Mouse (Mus musculus): ENCODE data around the gene Lyzl4. TPM values are rescaled to one million over a fixed set of nuclear protein-coding genes. Genes with fewer than 3 reads are reported as not detected.

Lyzl4 gene
- polyA plus RNA-seq, 1 experiment from 2014 or later: not detected

GRCm38 (mm10) chr9:121642401-121643181 lies 695 bp upstream of the Lyzl4 start, which contains the start of gene Vipr1:
TSS of gene Vipr1 (plus strand) at chr9:121642716.
- under 1% methylated on average over 71 of the region's 79 CpGs for WGBS
- Histone ChIP-seq H3K9me3 (no peaks in the 10 kb centered on the region), H3K9ac (peak within 1 kb of the TSS; percentile 69), H3K4me2 (peak within 1 kb of the TSS; percentile 90), H3K27ac (no peak within 1 kb of the TSS), H3K4me1 (replicated peaks) (peaks cover 26% of the 10 kb centered on the region), H3K4me3 (peak within 1 kb of the TSS; percentile 53), H3K36me3 (no peaks in the 10 kb centered on the region), H3K27me3 (peaks cover 74% of the 10 kb centered on the region)
- ATAC-seq (ENCODE audit: low FRiP score): peak; percentile 87

- no peak for ATAC-seq (ENCODE audit: low FRiP score)
- Histone ChIP-seq H3K4me3 (peak overlapping the region; percentile 53), H3K9me3 (no peaks in the 10 kb centered on the region), H3K27me3 (peaks cover 76% of the 10 kb centered on the region), H3K4me1 (replicated peaks) (peaks cover 26% of the 10 kb centered on the region), H3K27ac (no peak overlapping the region), H3K36me3 (no peaks in the 10 kb centered on the region), H3K9ac (peak overlapping the region; percentile 69), H3K4me2 (peak overlapping the region; percentile 90)
- WGBS: 11% methylated on average over 27 of the region's 27 CpGs
These were observed 521 bp downstream of the Lyzl4 start for GRCm38 (mm10) chr9:121641235-121641915.

GRCm38 (mm10) chr9:121639790-121640189 lies 2.1 kb downstream of the Lyzl4 start:
- Histone ChIP-seq H3K27ac (no peak overlapping the region), H3K36me3 (no peaks in the 10 kb centered on the region), H3K4me3 (no peak overlapping the region), H3K9ac (no peak overlapping the region), H3K9me3 (no peaks in the 10 kb centered on the region), H3K4me2 (no peak overlapping the region), H3K4me1 (replicated peaks) (peaks cover 26% of the 10 kb centered on the region), H3K27me3 (peaks cover 80% of the 10 kb centered on the region)
- WGBS: 51% methylated on average over 16 of the region's 16 CpGs
- ATAC-seq (ENCODE audit: low FRiP score): no peak

- Histone ChIP-seq H3K9me3 (no peaks in the 10 kb centered on the region), H3K36me3 (no peaks in the 10 kb centered on the region), H3K27me3 (peaks cover 44% of the 10 kb centered on the region), H3K9ac (no peak overlapping the region), H3K27ac (no peak overlapping the region), H3K4me1 (replicated peaks) (peaks cover 4% of the 10 kb centered on the region), H3K4me3 (no peak overlapping the region), H3K4me2 (no peak overlapping the region)
- no peak for ATAC-seq (ENCODE audit: low FRiP score)
- WGBS: 68% methylated on average over 7 of the region's 7 CpGs
These were observed 5.9 kb downstream of the Lyzl4 start for GRCm38 (mm10) chr9:121635835-121636576.

- H3K27ac ChIP-seq: no peak overlapping the region
- no peaks in the 10 kb centered on the region for H3K36me3 ChIP-seq
- 85% methylated on average over 6 of the region's 6 CpGs for WGBS
- H3K4me2 ChIP-seq: no peak overlapping the region
- ATAC-seq (ENCODE audit: low FRiP score): no peak
- H3K4me1 ChIP-seq (replicated peaks): no peaks in the 10 kb centered on the region
- no peaks in the 10 kb centered on the region for H3K9me3 ChIP-seq
- H3K9ac ChIP-seq: no peak overlapping the region
- H3K4me3 ChIP-seq: no peak overlapping the region
- peaks cover 17% of the 10 kb centered on the region; the same call in 1 of the 2 replicates for H3K27me3 ChIP-seq
These were observed 8.6 kb downstream of the Lyzl4 start for GRCm38 (mm10) chr9:121633306-121633705.

GRCm38 (mm10) chr9:121632891-121633290 lies 9.0 kb downstream of the Lyzl4 start:
- no peaks in the 10 kb centered on the region for H3K4me1 ChIP-seq (replicated peaks)
- no peaks in the 10 kb centered on the region for H3K9me3 ChIP-seq
- H3K27ac ChIP-seq: no peak overlapping the region
- H3K36me3 ChIP-seq: no peaks in the 10 kb centered on the region
- H3K27me3 ChIP-seq: peaks cover 17% of the 10 kb centered on the region; the same call in 1 of the 2 replicates
- H3K4me2 ChIP-seq: no peak overlapping the region
- no peak overlapping the region for H3K9ac ChIP-seq
- ATAC-seq (ENCODE audit: low FRiP score): no peak
- WGBS: 83% methylated on average over 10 of the region's 10 CpGs
- H3K4me3 ChIP-seq: no peak overlapping the region

DNA sequence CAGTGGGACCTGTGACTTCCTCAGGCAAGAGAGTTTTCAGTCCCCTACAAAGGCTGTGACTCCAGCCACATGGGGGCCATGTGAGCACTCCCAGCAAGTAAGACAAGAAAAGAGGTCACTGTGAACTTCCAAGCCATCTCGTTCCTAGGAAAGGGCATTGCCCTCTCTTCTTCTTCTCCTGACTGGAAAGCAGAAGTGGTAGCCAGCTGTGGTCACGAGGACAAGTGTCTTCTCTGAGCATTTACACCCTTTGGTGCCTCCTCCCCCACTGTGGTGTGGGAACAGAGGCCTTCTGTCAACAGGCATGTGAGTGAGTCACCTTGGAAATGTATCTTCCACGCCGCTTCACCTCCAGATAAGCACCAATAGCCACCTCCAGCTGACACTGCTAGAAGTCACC lies 9.9 kb downstream of the Lyzl4 start:
- H3K4me2 ChIP-seq: no peak overlapping the region
- H3K36me3 ChIP-seq: no peaks in the 10 kb centered on the region
- H3K9me3 ChIP-seq: no peaks in the 10 kb centered on the region
- no peak overlapping the region for H3K9ac ChIP-seq
- peaks cover 12% of the 10 kb centered on the region; the same call in 1 of the 2 replicates for H3K27me3 ChIP-seq
- H3K4me3 ChIP-seq: no peak overlapping the region
- no peak overlapping the region for H3K27ac ChIP-seq
- WGBS: 66% methylated on average over 4 of the region's 4 CpGs
- H3K4me1 ChIP-seq (replicated peaks): no peaks in the 10 kb centered on the region
- ATAC-seq (ENCODE audit: low FRiP score): no peak

DNA sequence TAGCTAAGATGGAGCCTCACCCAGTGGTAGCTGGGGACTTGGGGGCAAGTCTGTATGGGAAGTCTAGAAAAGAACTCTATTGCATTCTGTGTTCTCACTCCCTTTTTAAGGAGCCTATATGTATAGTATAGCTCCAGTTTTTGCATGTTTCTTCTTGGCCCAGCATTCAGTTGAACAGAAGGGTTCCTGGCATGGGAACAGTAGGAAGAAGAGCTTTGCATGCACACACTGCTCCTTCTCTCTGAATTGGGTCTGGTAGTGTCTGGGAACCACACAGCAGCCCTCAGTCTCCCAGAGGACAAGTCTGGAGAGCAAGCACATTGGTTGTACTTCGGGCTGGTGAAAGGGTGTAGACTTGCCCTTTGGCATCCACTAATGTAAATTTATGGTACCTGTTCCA lies 11.3 kb downstream of the Lyzl4 start:
- no peak overlapping the region for H3K27ac ChIP-seq
- H3K9me3 ChIP-seq: no peaks in the 10 kb centered on the region
- WGBS: 85% methylated on average over 1 of the region's 1 CpGs
- no peak overlapping the region for H3K4me3 ChIP-seq
- 0 out of 2 replicates have a peak, but pooled peaks cover 5% of the 10 kb centered on the region for H3K27me3 ChIP-seq
- no peaks in the 10 kb centered on the region for H3K36me3 ChIP-seq
- no peak overlapping the region for H3K9ac ChIP-seq
- H3K4me1 ChIP-seq (replicated peaks): no peaks in the 10 kb centered on the region
- ATAC-seq (ENCODE audit: low FRiP score): no peak
- H3K4me2 ChIP-seq: no peak overlapping the region

GRCm38 (mm10) chr9:121624920-121625319 lies 17.0 kb downstream of the Lyzl4 start:
- H3K27ac ChIP-seq: no peak overlapping the region
- no peak for ATAC-seq (ENCODE audit: low FRiP score)
- no peaks in the 10 kb centered on the region for H3K36me3 ChIP-seq
- 91% methylated on average over 2 of the region's 2 CpGs for WGBS
- H3K27me3 ChIP-seq: no peaks in the 10 kb centered on the region
- H3K4me1 ChIP-seq (replicated peaks): no peaks in the 10 kb centered on the region
- H3K9ac ChIP-seq: no peak overlapping the region
- no peak overlapping the region for H3K4me3 ChIP-seq
- no peak overlapping the region for H3K4me2 ChIP-seq
- no peaks in the 10 kb centered on the region for H3K9me3 ChIP-seq

GRCm38 (mm10) chr9:121623235-121623634 lies 18.7 kb downstream of the Lyzl4 start:
- 93% methylated on average over 4 of the region's 4 CpGs for WGBS
- H3K4me2 ChIP-seq: no peak overlapping the region
- H3K36me3 ChIP-seq: no peaks in the 10 kb centered on the region
- ATAC-seq (ENCODE audit: low FRiP score): no peak
- H3K9me3 ChIP-seq: no peaks in the 10 kb centered on the region
- no peak overlapping the region for H3K9ac ChIP-seq
- no peak overlapping the region for H3K4me3 ChIP-seq
- H3K4me1 ChIP-seq (replicated peaks): no peaks in the 10 kb centered on the region
- H3K27me3 ChIP-seq: no peaks in the 10 kb centered on the region
- no peak overlapping the region for H3K27ac ChIP-seq

DNA sequence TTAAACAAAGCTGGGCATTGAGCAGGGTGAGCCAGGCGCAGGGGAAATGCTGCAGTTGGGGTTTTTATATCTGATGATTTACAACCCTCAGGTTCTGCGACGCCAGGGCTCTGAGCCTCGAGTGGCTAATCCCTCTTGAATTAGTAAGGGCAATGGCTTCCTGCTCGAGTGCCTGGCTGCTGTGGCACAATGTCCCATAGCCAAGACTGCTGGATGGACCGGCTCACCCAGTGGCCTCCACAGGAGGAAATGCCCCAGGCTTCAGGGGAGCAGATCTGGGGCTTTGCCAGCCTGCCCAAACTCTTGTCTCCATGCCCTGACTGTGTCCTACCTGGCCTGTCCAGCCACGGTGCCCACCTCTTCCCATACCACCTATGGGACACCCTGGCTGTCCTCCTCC lies 22.5 kb downstream of the Lyzl4 start:
- no peak for ATAC-seq (ENCODE audit: low FRiP score)
- Histone ChIP-seq H3K9ac (no peak overlapping the region), H3K27me3 (no peaks in the 10 kb centered on the region), H3K36me3 (no peaks in the 10 kb centered on the region), H3K4me1 (replicated peaks) (no peaks in the 10 kb centered on the region), H3K27ac (no peak overlapping the region), H3K4me3 (no peak overlapping the region), H3K9me3 (no peaks in the 10 kb centered on the region), H3K4me2 (no peak overlapping the region)
- WGBS: 66% methylated on average over 7 of the region's 7 CpGs

DNA sequence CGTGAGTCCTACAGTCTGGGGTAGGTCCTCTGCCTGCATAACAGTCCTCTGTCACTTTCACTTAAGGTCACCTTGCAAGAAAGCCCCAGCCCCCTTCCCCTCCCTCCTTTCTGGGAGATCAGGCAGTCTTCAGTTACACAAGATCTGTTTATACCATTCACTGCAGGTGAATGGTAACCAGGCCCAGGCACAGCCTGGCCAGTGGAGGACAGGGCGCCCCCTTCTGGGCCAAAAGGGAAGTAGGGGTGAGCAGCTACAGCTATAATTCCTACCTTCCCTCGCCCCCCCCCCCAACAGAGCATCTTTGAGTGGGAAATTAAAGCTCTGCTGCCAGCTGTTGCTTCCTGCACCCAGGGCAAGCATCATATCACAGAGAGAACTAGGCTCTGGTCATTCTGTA lies 25.4 kb downstream of the Lyzl4 start:
- H3K27me3 ChIP-seq: no peaks in the 10 kb centered on the region
- no peak overlapping the region for H3K4me2 ChIP-seq
- H3K4me1 ChIP-seq (replicated peaks): 0 out of 2 replicates have a peak, but pooled peaks cover 6% of the 10 kb centered on the region
- no peaks in the 10 kb centered on the region for H3K9me3 ChIP-seq
- WGBS: 70% methylated on average over 3 of the region's 3 CpGs
- no peak for ATAC-seq (ENCODE audit: low FRiP score)
- H3K4me3 ChIP-seq: no peak overlapping the region
- H3K27ac ChIP-seq: no peak overlapping the region
- no peaks in the 10 kb centered on the region for H3K36me3 ChIP-seq
- no peak overlapping the region for H3K9ac ChIP-seq

Measured in hindbrain, embryonic 13.5 days (tissue).